Mouse (Mus musculus): Measurements from ENCODE around the gene Rest. TPM values are rescaled to one million over a fixed set of nuclear protein-coding genes. Genes with fewer than 3 reads are reported as not detected.

Rest gene
- total and polyA plus RNA-seq, 2 experiments from 2014 or later: 14.7 to 20.3 TPM

DNA sequence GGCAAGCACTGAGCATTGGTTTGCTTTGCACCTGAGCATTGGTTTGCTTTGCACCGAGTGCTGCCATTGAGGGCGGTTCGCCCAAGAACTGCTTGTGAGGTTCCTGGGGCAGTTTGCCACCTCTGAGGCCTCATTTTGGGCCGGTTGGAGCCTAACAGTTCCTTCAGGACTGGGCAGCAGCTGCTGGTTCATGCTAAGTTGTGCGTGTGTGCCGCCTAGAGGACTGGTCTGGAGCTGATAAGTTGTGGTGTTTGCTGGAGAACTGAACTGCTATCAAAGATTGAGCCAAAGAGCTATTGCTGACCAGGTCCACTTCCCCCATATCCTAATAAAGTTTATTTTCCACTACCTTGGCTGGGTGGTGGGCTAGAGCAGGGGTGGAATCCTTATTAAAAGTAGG, 11.9 kb downstream of the Rest start:
- Histone ChIP-seq H3K4me2 (ENCODE audit: low read depth, low read length) (no peak overlapping the region), H3K9ac (replicated peaks; ENCODE audit: low read depth, low read length) (no peak overlapping the region), H3K27me3 (ENCODE audit: control insufficient read depth, insufficient read depth, low read length) (no peaks in the 10 kb centered on the region), H3K9me3 (replicated peaks; ENCODE audit: control insufficient read depth, low read length) (no peaks in the 10 kb centered on the region), H3K27ac (ENCODE audit: low read depth) (no peak overlapping the region), H3K4me1 (ENCODE audit: control insufficient read depth, insufficient read depth) (no peaks in the 10 kb centered on the region), H3K4me3 (ENCODE audit: low read depth, low read length) (no peak overlapping the region), H3K36me3 (replicated peaks; ENCODE audit: control insufficient read depth, insufficient read depth, low read length) (peaks cover 84% of the 10 kb centered on the region)
- no peak for DNase-seq (ENCODE audit: low spot score)
- no peak for ATAC-seq (ENCODE audit: insufficient read depth, low read depth)
- no peak for TF ChIP-seq CTCF (IDR thresholded peaks at IDR 0.05; ENCODE audit: low read depth)
- TF ChIP-seq EP300 (IDR thresholded peaks at IDR 0.05; ENCODE audit: low read depth): no peak
- WGBS: 90% methylated on average over 6 of the region's 6 CpGs

DNA sequence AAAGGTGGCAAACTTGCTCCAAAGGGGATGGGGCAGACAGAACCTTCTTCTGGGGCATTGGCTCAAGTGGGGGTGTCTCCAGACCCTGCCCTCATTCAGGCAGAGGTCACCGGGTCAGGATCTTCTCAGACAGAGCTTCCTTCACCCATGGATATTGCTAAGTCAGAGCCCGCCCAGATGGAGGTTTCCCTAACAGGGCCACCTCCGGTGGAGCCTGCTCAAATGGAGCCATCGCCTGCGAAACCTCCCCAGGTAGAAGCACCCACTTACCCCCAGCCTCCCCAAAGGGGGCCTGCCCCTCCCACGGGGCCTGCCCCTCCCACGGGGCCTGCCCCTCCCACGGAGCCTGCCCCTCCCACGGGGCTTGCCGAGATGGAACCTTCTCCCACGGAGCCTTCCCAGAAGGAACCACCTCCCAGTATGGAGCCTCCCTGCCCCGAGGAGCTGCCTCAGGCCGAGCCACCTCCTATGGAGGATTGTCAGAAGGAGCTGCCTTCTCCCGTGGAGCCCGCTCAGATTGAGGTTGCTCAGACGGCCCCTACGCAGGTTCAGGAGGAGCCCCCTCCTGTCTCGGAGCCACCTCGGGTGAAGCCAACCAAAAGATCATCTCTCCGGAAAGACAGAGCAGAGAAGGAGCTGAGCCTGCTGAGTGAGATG, 16.4 kb downstream of the Rest start:
- Histone ChIP-seq H3K27me3 (ENCODE audit: control insufficient read depth, insufficient read depth, low read length) (no peaks in the 10 kb centered on the region), H3K9ac (replicated peaks; ENCODE audit: low read depth, low read length) (no peak overlapping the region), H3K9me3 (replicated peaks; ENCODE audit: control insufficient read depth, low read length) (no peaks in the 10 kb centered on the region), H3K4me2 (ENCODE audit: low read depth, low read length) (no peak overlapping the region), H3K4me1 (ENCODE audit: control insufficient read depth, insufficient read depth) (no peaks in the 10 kb centered on the region), H3K36me3 (replicated peaks; ENCODE audit: control insufficient read depth, insufficient read depth, low read length) (peaks cover 78% of the 10 kb centered on the region), H3K27ac (ENCODE audit: low read depth) (no peak overlapping the region), H3K4me3 (ENCODE audit: low read depth, low read length) (no peak overlapping the region)
- DNase-seq (ENCODE audit: low spot score): no peak
- 84% methylated on average over 19 of the region's 20 CpGs for WGBS
- no peak; the same call in 1 of the 2 replicates for ATAC-seq (ENCODE audit: insufficient read depth, low read depth)
- TF ChIP-seq EP300 (IDR thresholded peaks at IDR 0.05; ENCODE audit: low read depth) (no peak), CTCF (IDR thresholded peaks at IDR 0.05; ENCODE audit: low read depth) (no peak)

DNA sequence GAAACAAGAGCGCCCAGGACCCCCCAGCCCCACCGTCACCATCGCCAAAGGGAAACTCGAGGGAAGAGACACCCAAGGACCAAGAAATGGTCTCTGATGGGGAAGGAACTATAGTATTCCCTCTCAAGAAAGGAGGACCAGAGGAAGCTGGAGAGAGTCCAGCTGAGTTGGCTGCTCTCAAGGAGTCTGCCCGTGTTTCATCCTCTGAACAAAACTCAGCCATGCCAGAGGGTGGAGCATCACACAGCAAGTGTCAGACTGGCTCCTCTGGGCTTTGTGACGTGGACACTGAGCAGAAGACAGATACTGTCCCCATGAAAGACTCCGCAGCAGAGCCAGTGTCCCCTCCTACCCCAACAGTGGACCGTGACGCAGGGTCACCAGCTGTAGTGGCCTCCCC, 17.0 kb downstream of the Rest start:
- no peak for TF ChIP-seq CTCF (IDR thresholded peaks at IDR 0.05; ENCODE audit: low read depth)
- TF ChIP-seq EP300 (IDR thresholded peaks at IDR 0.05; ENCODE audit: low read depth): no peak
- 83% methylated on average over 9 of the region's 9 CpGs for WGBS
- ATAC-seq (ENCODE audit: insufficient read depth, low read depth) (no peak), DNase-seq (ENCODE audit: low spot score) (no peak)
- Histone ChIP-seq H3K4me3 (ENCODE audit: low read depth, low read length) (no peak overlapping the region), H3K36me3 (replicated peaks; ENCODE audit: control insufficient read depth, insufficient read depth, low read length) (peaks cover 73% of the 10 kb centered on the region), H3K9ac (replicated peaks; ENCODE audit: low read depth, low read length) (no peak overlapping the region), H3K27me3 (ENCODE audit: control insufficient read depth, insufficient read depth, low read length) (no peaks in the 10 kb centered on the region), H3K9me3 (replicated peaks; ENCODE audit: control insufficient read depth, low read length) (no peaks in the 10 kb centered on the region), H3K4me1 (ENCODE audit: control insufficient read depth, insufficient read depth) (no peaks in the 10 kb centered on the region), H3K4me2 (ENCODE audit: low read depth, low read length) (no peak overlapping the region), H3K27ac (ENCODE audit: low read depth) (no peak overlapping the region)

DNA sequence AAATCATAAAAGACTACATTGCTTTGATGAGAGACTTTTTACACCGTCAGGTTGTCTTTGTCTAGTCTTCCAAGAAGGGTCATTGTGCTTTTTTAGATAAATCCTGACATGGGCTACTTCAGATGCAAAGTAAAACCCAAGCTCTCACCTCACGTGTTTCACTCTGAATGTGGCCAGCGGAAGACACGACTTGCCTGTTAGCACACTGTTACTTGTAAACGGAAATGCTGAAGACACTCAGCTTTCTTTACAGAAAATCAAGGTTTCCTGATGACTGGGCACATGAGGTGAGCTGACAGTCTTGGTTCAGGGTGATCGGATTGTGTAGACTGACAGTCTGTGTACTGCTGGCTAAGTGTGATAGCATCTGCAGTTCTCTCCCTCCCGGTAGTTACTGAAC, 20.4 kb downstream of the Rest start:
- H3K4me2 ChIP-seq (ENCODE audit: low read depth, low read length): no peak overlapping the region
- H3K9ac ChIP-seq (replicated peaks; ENCODE audit: low read depth, low read length): no peak overlapping the region
- no peaks in the 10 kb centered on the region for H3K4me1 ChIP-seq (ENCODE audit: control insufficient read depth, insufficient read depth)
- ATAC-seq (ENCODE audit: insufficient read depth, low read depth) (no peak), DNase-seq (ENCODE audit: low spot score) (no peak)
- H3K36me3 ChIP-seq (replicated peaks; ENCODE audit: control insufficient read depth, insufficient read depth, low read length): peaks cover 58% of the 10 kb centered on the region
- no peaks in the 10 kb centered on the region for H3K9me3 ChIP-seq (replicated peaks; ENCODE audit: control insufficient read depth, low read length)
- TF ChIP-seq CTCF (IDR thresholded peaks at IDR 0.05; ENCODE audit: low read depth): no peak
- H3K4me3 ChIP-seq (ENCODE audit: low read depth, low read length): no peak overlapping the region
- H3K27me3 ChIP-seq (ENCODE audit: control insufficient read depth, insufficient read depth, low read length): no peaks in the 10 kb centered on the region
- no peak overlapping the region for H3K27ac ChIP-seq (ENCODE audit: low read depth)
- 76% methylated on average over 7 of the region's 7 CpGs for WGBS

DNA sequence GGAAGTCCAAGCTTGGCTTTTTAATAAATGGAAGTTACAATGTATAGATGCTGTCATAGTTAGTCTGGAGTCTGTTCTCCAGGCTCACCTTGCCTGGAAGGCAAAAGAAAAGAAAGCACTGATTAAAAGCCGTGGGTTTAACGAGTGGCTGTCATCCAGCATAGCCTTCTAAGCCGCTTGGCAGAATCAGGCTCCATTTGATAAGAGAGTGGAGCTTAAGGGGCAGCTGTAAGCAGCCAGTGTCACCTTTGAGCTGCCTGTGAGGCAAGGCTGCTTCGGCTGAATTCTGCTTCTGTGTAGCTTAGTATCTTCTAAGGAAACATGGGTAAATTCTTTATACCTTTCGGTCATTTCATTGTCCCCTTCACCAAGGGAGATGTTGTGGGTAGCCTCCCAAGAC, 21.6 kb downstream of the Rest start:
- TF ChIP-seq CTCF (IDR thresholded peaks at IDR 0.05; ENCODE audit: low read depth): no peak
- Histone ChIP-seq H3K27ac (ENCODE audit: low read depth) (no peak overlapping the region), H3K36me3 (replicated peaks; ENCODE audit: control insufficient read depth, insufficient read depth, low read length) (peaks cover 46% of the 10 kb centered on the region), H3K9ac (replicated peaks; ENCODE audit: low read depth, low read length) (no peak overlapping the region), H3K4me3 (ENCODE audit: low read depth, low read length) (no peak overlapping the region), H3K4me1 (ENCODE audit: control insufficient read depth, insufficient read depth) (no peaks in the 10 kb centered on the region), H3K9me3 (replicated peaks; ENCODE audit: control insufficient read depth, low read length) (no peaks in the 10 kb centered on the region), H3K27me3 (ENCODE audit: control insufficient read depth, insufficient read depth, low read length) (no peaks in the 10 kb centered on the region), H3K4me2 (ENCODE audit: low read depth, low read length) (no peak overlapping the region)
- ATAC-seq (ENCODE audit: insufficient read depth, low read depth) (no peak), DNase-seq (ENCODE audit: low spot score) (no peak)
- WGBS: 39% methylated on average over 5 of the region's 5 CpGs

DNA sequence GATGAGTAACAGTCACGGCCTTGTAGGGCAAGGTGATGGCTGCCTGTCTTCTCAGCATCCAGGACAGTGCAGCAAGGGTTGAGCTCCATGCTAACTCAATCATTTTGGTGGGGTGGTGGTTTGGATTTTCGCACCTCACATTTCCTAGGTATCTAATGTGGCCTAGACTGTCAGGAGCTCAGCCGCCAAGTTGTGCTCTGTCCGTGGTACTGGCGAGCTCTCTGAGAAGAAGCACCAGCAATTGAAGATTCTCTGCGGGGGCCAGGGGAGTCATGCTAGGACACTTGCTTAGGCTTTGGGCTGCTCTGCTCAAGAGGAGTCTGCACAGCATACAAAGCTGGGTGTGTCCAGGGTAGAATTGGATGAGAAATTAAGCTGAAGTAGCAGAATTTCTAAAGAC, 22.6 kb downstream of the Rest start:
- Histone ChIP-seq H3K4me2 (ENCODE audit: low read depth, low read length) (no peak overlapping the region), H3K27me3 (ENCODE audit: control insufficient read depth, insufficient read depth, low read length) (no peaks in the 10 kb centered on the region), H3K9ac (replicated peaks; ENCODE audit: low read depth, low read length) (no peak overlapping the region), H3K4me1 (ENCODE audit: control insufficient read depth, insufficient read depth) (no peaks in the 10 kb centered on the region), H3K9me3 (replicated peaks; ENCODE audit: control insufficient read depth, low read length) (no peaks in the 10 kb centered on the region), H3K36me3 (replicated peaks; ENCODE audit: control insufficient read depth, insufficient read depth, low read length) (peaks cover 42% of the 10 kb centered on the region), H3K4me3 (ENCODE audit: low read depth, low read length) (no peak overlapping the region), H3K27ac (ENCODE audit: low read depth) (no peak overlapping the region)
- TF ChIP-seq CTCF (IDR thresholded peaks at IDR 0.05; ENCODE audit: low read depth): no peak
- no peak for TF ChIP-seq EP300 (IDR thresholded peaks at IDR 0.05; ENCODE audit: low read depth)
- ATAC-seq (ENCODE audit: insufficient read depth, low read depth) (no peak), DNase-seq (ENCODE audit: low spot score) (no peak)
- WGBS: 65% methylated on average over 6 of the region's 6 CpGs

All from heart, postnatal 0 days (tissue).